Comparison of ENCODE assay signal across 11 mouse cellular contexts in the genomic region with DNA sequence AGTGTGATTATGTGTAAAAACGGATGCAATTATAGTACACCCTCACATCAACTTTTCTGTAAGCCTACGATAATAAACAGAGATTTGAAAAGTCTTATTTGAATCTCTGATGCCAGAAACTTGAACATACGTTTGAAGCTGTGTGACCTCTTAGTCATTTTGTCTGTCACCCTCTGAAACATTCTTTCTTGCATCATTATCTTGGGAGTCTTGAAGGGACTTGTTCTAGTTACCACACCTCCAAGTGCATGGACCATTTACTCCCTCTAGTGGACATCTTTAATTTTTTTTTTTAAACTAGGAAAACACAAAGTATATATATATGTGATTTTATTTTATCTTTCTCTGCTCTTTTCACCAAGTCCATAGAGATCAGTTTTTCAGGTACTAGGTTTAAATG. TPM values are rescaled to one million over a fixed set of nuclear protein-coding genes. Genes with fewer than 3 reads are reported as not detected.
DNase-seq lines count a peak whose midpoint lies in the region; ATAC-seq and TF ChIP-seq lines count a peak whose summit lies in the region.
"Had no signal": no experiment of that assay in that cellular context is flagged by ENCODE, and none has a peak within 500 bp of the region (broad histone marks: within the 10 kb centered on the region; RNA-seq: fewer than 3 reads in every experiment).

No protein-coding gene starts in this region.

- H3K9ac ChIP-seq in kidney, embryonic 14.5 days (ENCODE audit: low read depth, low read length) = no peak overlapping the region
- H3K9ac ChIP-seq: liver, embryonic 15.5 days had no signal

- H3K4me1 ChIP-seq in G1E (ENCODE audit: insufficient read depth, low read depth, low read length) = no peaks in the 10 kb centered on the region
- no peaks in the 10 kb centered on the region for H3K4me1 ChIP-seq in kidney, embryonic 14.5 days (ENCODE audit: control insufficient read depth, insufficient read depth, low read length)

- H3K4me2 ChIP-seq in kidney, embryonic 14.5 days (replicated peaks; ENCODE audit: low read depth, low read length) = no peak overlapping the region
- H3K4me2 ChIP-seq: liver, embryonic 15.5 days had no signal

- no peak for ATAC-seq in G1E (ENCODE audit: extremely low read depth, insufficient number of reproducible peaks, low FRiP score, poor library complexity, severe bottlenecking)
- ATAC-seq in kidney, embryonic 14.5 days (ENCODE audit: low FRiP score, low TSS enrichment) = no peak

- peaks cover 62% of the 10 kb centered on the region for H3K36me3 ChIP-seq in G1E (replicated peaks)
- H3K36me3 ChIP-seq in kidney, embryonic 14.5 days (ENCODE audit: control insufficient read depth, insufficient read depth, low read length) = peaks cover 12% of the 10 kb centered on the region; the same call in 1 of the 2 replicates

- no peaks in the 10 kb centered on the region for H3K9me3 ChIP-seq in G1E (replicated peaks)
- H3K9me3 ChIP-seq in kidney, embryonic 14.5 days (ENCODE audit: control insufficient read depth, low read length) = no peaks in the 10 kb centered on the region
- H3K9me3 ChIP-seq: liver, embryonic 15.5 days had no signal

- H3K27ac ChIP-seq in left cerebral cortex, adult 2 months = no peak overlapping the region
- no peak overlapping the region for H3K27ac ChIP-seq in kidney, embryonic 14.5 days (ENCODE audit: low read depth, low read length)
- H3K27ac ChIP-seq: liver, embryonic 15.5 days had no signal

- peak; percentile 74 for TF ChIP-seq CTCF in left cerebral cortex, adult 2 months (IDR thresholded peaks at IDR 0.05)
- no peak for TF ChIP-seq CTCF in G1E (IDR thresholded peaks at IDR 0.05; ENCODE audit: low read depth, low read length)

- no peak overlapping the region for H3K4me3 ChIP-seq in left cerebral cortex, adult 2 months
- H3K4me3 ChIP-seq in G1E (ENCODE audit: low read depth, low read length) = no peak overlapping the region
- no peak overlapping the region for H3K4me3 ChIP-seq in kidney, embryonic 14.5 days (ENCODE audit: low read length)
- H3K4me3 ChIP-seq: liver, embryonic 15.5 days had no signal

- 68% methylated on average over 3 of the region's 3 CpGs for WGBS in kidney, embryonic 14.5 days

- no peaks in the 10 kb centered on the region for H3K27me3 ChIP-seq in G1E (ENCODE audit: insufficient read depth, low read length)
- no peaks in the 10 kb centered on the region for H3K27me3 ChIP-seq in kidney, embryonic 14.5 days (ENCODE audit: control insufficient read depth, insufficient read depth, low read length)
- H3K27me3 ChIP-seq: liver, embryonic 15.5 days had no signal

- intact Hi-C loops in left cerebral cortex, adult 2 months (cut with DNase I) = loop anchor here (1.0 to 10.0 kb wide), 2 partner anchors 138 to 1005 kb away; no protein-coding TSS in a partner anchor

- DNase-seq in left cerebral cortex, adult 2 months (ENCODE audit: extremely low spot score in 1 of 2, low spot score in 2 of 2) = no peak
- no peak for DNase-seq in left cerebral cortex, adult 8-10 months (ENCODE audit: low spot score in 2 of 2)
- peak; percentile 23 for DNase-seq in G1E (ENCODE audit: low spot score)
- DNase-seq in c-Kit-positive CD71-positive TER-119-positive erythroid progenitor cells, embryonic 14.5 days (ENCODE audit: low spot score) = peak; percentile 20
- DNase-seq in mesoderm, embryonic 11.5 days (ENCODE audit: low read depth, low spot score) = peak; percentile 27
- DNase-seq in right cerebral cortex, postnatal 10 days (ENCODE audit: low spot score in 2 of 2) = no peak
- no peak for DNase-seq in spleen, postnatal 14 days (ENCODE audit: low spot score in 2 of 2)
- DNase-seq: cerebellum, adult 11-12 months; right cerebral cortex, postnatal 4 days had no signal

RNA-seq across cellular contexts. Expression of gene Depdc1b, which starts 13.6 kb away (rescaled TPM):
- total RNA-seq in left cerebral cortex, adult 2 months (2021) = under 1 TPM; 0.48 to 0.89 TPM
- total RNA-seq in left cerebral cortex, adult 8-10 months (2022) = under 1 TPM; 0.17 to 0.46 (median 0.33) TPM
- 46.1 and 61.3 TPM in 2 replicates for total RNA-seq in G1E (2014; fragmentation: Nextera tagmentation)
- total RNA-seq in G1E (2017) = 36.8 and 50.5 TPM in 2 replicates
- polyA plus RNA-seq in G1E (2012) = 3.5 and 4.7 TPM in 2 replicates
- polyA plus RNA-seq in kidney, embryonic 14.5 days (2014; fragmentation: Nextera tagmentation; extraction: Ambion mirVana) = 12.7 and 14.4 TPM in 2 replicates

Comparison
In these comparisons a context has a peak if more than half of its experiments do, and no peak if none do; other contexts are left out.
1. DNase-seq: peak in G1E (single experiment), c-Kit-positive CD71-positive TER-119-positive erythroid progenitor cells, embryonic 14.5 days (single experiment) and mesoderm, embryonic 11.5 days (single experiment); none in left cerebral cortex, adult 2 months (0 of 2), left cerebral cortex, adult 8-10 months (0 of 2), right cerebral cortex, postnatal 10 days (0 of 2) and spleen, postnatal 14 days (0 of 2).
2. RNA of gene Depdc1b, which starts 13.6 kb away (total RNA-seq): 36.8 to 61.3 TPM in G1E; 0.48 to 0.89 TPM in left cerebral cortex, adult 2 months and 0.17 to 0.46 TPM in left cerebral cortex, adult 8-10 months; every median in the first group is over 10 times any median in the second.